Mouse (Mus musculus): ENCODE data around the gene Arid4b.

DNA sequence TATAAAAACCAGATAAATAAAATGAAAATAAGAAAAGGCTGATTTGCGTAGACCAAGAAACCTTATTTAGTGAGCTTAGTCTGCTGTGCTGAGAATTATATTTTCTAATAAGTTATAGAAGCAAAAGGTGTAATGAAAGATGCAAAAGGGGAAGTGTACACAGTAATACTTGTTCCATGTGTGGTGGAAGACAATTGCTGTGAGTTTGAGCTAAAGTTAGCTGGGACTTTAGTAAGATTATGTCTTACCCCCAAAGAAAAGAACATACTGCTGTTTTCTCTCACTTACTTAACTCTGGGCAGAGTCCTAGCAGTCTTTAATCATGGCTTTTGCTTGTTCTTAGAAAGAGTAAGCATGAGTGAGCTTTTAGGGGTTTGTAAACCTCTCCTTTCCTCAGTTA lies 11.3 kb downstream of the Arid4b start:
- TF ChIP-seq CTCF (IDR thresholded peaks at IDR 0.05; ENCODE audit: control insufficient read depth, insufficient read depth, insufficient read length) (no peak), MAX (IDR thresholded peaks at IDR 0.05) (no peak), USF1 (IDR thresholded peaks at IDR 0.05; ENCODE audit: low read depth) (no peak), MYOD1 (IDR thresholded peaks at IDR 0.05; ENCODE audit: control insufficient read depth, insufficient read length, low read depth) (no peak), CEBPB (IDR thresholded peaks at IDR 0.05; ENCODE audit: low read depth) (no peak), MYOG (IDR thresholded peaks at IDR 0.05; ENCODE audit: control insufficient read depth, extremely low read depth, insufficient read length) (no peak)
